Mouse (Mus musculus): ENCODE data around the gene Krtap7-1. TPM values are rescaled to one million over a fixed set of nuclear protein-coding genes. Genes with fewer than 3 reads are reported as not detected.

Gene Krtap7-1
- polyA plus RNA-seq, 1 experiment from 2014 or later: not detected

- Histone ChIP-seq H3K27ac (ENCODE audit: low read depth, low read length) (no peak overlapping the region), H3K9me3 (ENCODE audit: control insufficient read depth, low read length) (no peaks in the 10 kb centered on the region), H3K4me2 (ENCODE audit: low read depth, low read length) (no peak overlapping the region), H3K27me3 (ENCODE audit: control insufficient read depth, insufficient read depth, low read length) (no peaks in the 10 kb centered on the region), H3K9ac (replicated peaks; ENCODE audit: low read depth, low read length) (no peak overlapping the region), H3K4me3 (ENCODE audit: low read depth, low read length) (no peak overlapping the region), H3K36me3 (ENCODE audit: control insufficient read depth, insufficient read depth, low read length) (no peaks in the 10 kb centered on the region), H3K4me1 (ENCODE audit: control insufficient read depth, insufficient read depth, low read length) (no peaks in the 10 kb centered on the region)
- 84% methylated on average over 5 of the region's 5 CpGs for WGBS
- no peak for ATAC-seq (ENCODE audit: low read depth)
Observed at GRCm38 (mm10) chr16:89461189-89461588, 46.9 kb downstream of the Krtap7-1 start.

Other genes with a start within 250 kb of the Krtap7-1 start
- not detected in 2 replicates for gene Krtap21-1, start 104.5 kb downstream of the Krtap7-1 start, polyA plus RNA-seq (2014; fragmentation: Nextera tagmentation; extraction: Ambion mirVana)
- not detected in 2 replicates for gene Krtap6-2, start 88.2 kb downstream of the Krtap7-1 start, polyA plus RNA-seq (2014; fragmentation: Nextera tagmentation; extraction: Ambion mirVana)
- gene Krtap8-1, start 20.4 kb downstream of the Krtap7-1 start, polyA plus RNA-seq (2014; fragmentation: Nextera tagmentation; extraction: Ambion mirVana): not detected in 2 replicates
- gene Krtap11-1, start 62.9 kb upstream of the Krtap7-1 start, polyA plus RNA-seq (2014; fragmentation: Nextera tagmentation; extraction: Ambion mirVana): not detected in 2 replicates

Data from neural tube, embryonic 14.5 days (tissue).